Mouse (Mus musculus) C2C12 (cell line): ENCODE results near the gene Tmem25. TPM values are rescaled to one million over a fixed set of nuclear protein-coding genes. Genes with fewer than 3 reads are reported as not detected.

Experiments used
- H3K27me3 ChIP-seq: one replicate; pipeline ENCODE4 v1.6.1; 2011; ENCODE audit not compliant: control insufficient read depth, insufficient read depth, insufficient read length
- H3K36me3 ChIP-seq: one replicate; pipeline ENCODE4 v1.6.1; 2011; ENCODE audit not compliant: control insufficient read depth, insufficient read depth
- H3K4me3 ChIP-seq: one replicate; pipeline ENCODE4 v1.5.1; 2011; ENCODE audit warnings: mild to moderate bottlenecking, control low read depth; ENCODE audit not compliant: poor library complexity, insufficient read depth, severe bottlenecking
- H3K79me2 ChIP-seq: one replicate; pipeline ENCODE4 v1.6.1; 2011; ENCODE audit not compliant: control insufficient read depth, insufficient read depth
- H3K79me3 ChIP-seq: one replicate; pipeline ENCODE4 v1.6.1; 2011; ENCODE audit warnings: low read depth, control low read depth
- H3ac ChIP-seq: one replicate; pipeline ENCODE3; 2011; ENCODE audit warnings: low read depth; ENCODE audit not compliant: control insufficient read depth, insufficient read length
- CEBPB ChIP-seq: IDR thresholded peaks from one replicate; pipeline ENCODE4 v1.6.1; 2011; ENCODE audit warnings: low read depth, mild to moderate bottlenecking, control low read depth, moderate library complexity
- CTCF ChIP-seq: IDR thresholded peaks from one replicate; pipeline ENCODE4 v1.5.1; 2011; ENCODE audit not compliant: control insufficient read depth, insufficient read depth, insufficient read length
- FOSL1 ChIP-seq: IDR thresholded peaks from one replicate; pipeline ENCODE4 v1.8.0; 2011; ENCODE audit warnings: mild to moderate bottlenecking, low read length; ENCODE audit not compliant: poor library complexity, insufficient read depth, severe bottlenecking
- MAX ChIP-seq: IDR thresholded peaks from one replicate; pipeline ENCODE4 v1.6.1; 2011; ENCODE audit warnings: mild to moderate bottlenecking, control low read depth
- MYOD1 ChIP-seq: IDR thresholded peaks from one replicate; pipeline ENCODE4 v1.6.1; 2011; ENCODE audit warnings: low read depth; ENCODE audit not compliant: control insufficient read depth, insufficient read length
- MYOG ChIP-seq: IDR thresholded peaks from one replicate; pipeline ENCODE4 v1.6.1; 2011; ENCODE audit not compliant: control insufficient read depth, insufficient read length; ENCODE audit errors: extremely low read depth
- USF1 ChIP-seq: IDR thresholded peaks from one replicate; pipeline ENCODE4 v1.6.1; 2011; ENCODE audit warnings: low read depth, mild to moderate bottlenecking, control low read depth, moderate library complexity
- polyA plus RNA-seq: library from polyadenylated mRNA; unstranded; fragments of >200 nt; fragmentation: generic; extraction: Trizol; gene quantifications from one replicate; pipeline ENCODE4 v1.2.1, GENCODE M21; 2012; ENCODE audit warnings: missing spikeins

The Tmem25 gene
- polyA plus RNA-seq, 1 experiment: 0.46 TPM

GRCm38 (mm10) chr9:44801669-44802068, 2.6 kb upstream of the Tmem25 start:
- Histone ChIP-seq H3K36me3 (peaks cover 19% of the 10 kb centered on the region), H3K79me2 (no peaks in the 10 kb centered on the region), H3K79me3 (no peaks in the 10 kb centered on the region), H3K27me3 (no peaks in the 10 kb centered on the region), H3ac (no peak overlapping the region), H3K4me3 (no peak overlapping the region)
- no peak for TF ChIP-seq CTCF
- no peak for TF ChIP-seq FOSL1
- TF ChIP-seq CEBPB: no peak
- no peak for TF ChIP-seq USF1
- TF ChIP-seq MYOD1: no peak

- Histone ChIP-seq H3ac (no peak overlapping the region), H3K79me3 (no peaks in the 10 kb centered on the region), H3K79me2 (no peaks in the 10 kb centered on the region), H3K36me3 (peaks cover 5% of the 10 kb centered on the region), H3K27me3 (no peaks in the 10 kb centered on the region), H3K4me3 (no peak overlapping the region)
- TF ChIP-seq MYOD1 (no peak), MAX (no peak), MYOG (no peak), USF1 (no peak), CEBPB (no peak), CTCF (no peak), FOSL1 (no peak)
Measured at GRCm38 (mm10) chr9:44799958-44800324, 834 bp upstream of the Tmem25 start.

GRCm38 (mm10) chr9:44798298-44798697, 809 bp downstream of the Tmem25 start:
- H3K79me3 ChIP-seq: no peaks in the 10 kb centered on the region
- H3K4me3 ChIP-seq: no peak overlapping the region
- TF ChIP-seq MYOD1 (no peak), MYOG (no peak)
- no peaks in the 10 kb centered on the region for H3K27me3 ChIP-seq
- H3K36me3 ChIP-seq: no peaks in the 10 kb centered on the region
- H3ac ChIP-seq: no peak overlapping the region
- H3K79me2 ChIP-seq: no peaks in the 10 kb centered on the region

- Histone ChIP-seq H3K27me3 (no peaks in the 10 kb centered on the region), H3K4me3 (no peak overlapping the region), H3K79me3 (no peaks in the 10 kb centered on the region), H3K79me2 (no peaks in the 10 kb centered on the region), H3K36me3 (peaks cover 5% of the 10 kb centered on the region), H3ac (no peak overlapping the region)
- TF ChIP-seq CEBPB: no peak
- no peak for TF ChIP-seq MYOG
- no peak for TF ChIP-seq USF1
Measured at GRCm38 (mm10) chr9:44792842-44793241, 6.3 kb downstream of the Tmem25 start.

GRCm38 (mm10) chr9:44772750-44773651, 26.1 kb downstream of the Tmem25 start:
- TF ChIP-seq USF1: no peak
- TF ChIP-seq MYOD1: no peak
- TF ChIP-seq CTCF: peak; percentile 28
- no peak for TF ChIP-seq CEBPB
- no peak for TF ChIP-seq FOSL1
- TF ChIP-seq MAX: no peak
- Histone ChIP-seq H3K79me3 (peaks cover 6% of the 10 kb centered on the region), H3K79me2 (peaks cover 11% of the 10 kb centered on the region), H3K27me3 (no peaks in the 10 kb centered on the region), H3K36me3 (peaks cover 6% of the 10 kb centered on the region), H3K4me3 (peak overlapping the region; percentile 72), H3ac (peak overlapping the region; percentile 93)

GRCm38 (mm10) chr9:44772392-44772749, 26.7 kb downstream of the Tmem25 start:
- H3K79me2 ChIP-seq: peaks cover 14% of the 10 kb centered on the region
- no peaks in the 10 kb centered on the region for H3K27me3 ChIP-seq
- no peak overlapping the region for H3ac ChIP-seq
- H3K36me3 ChIP-seq: peaks cover 6% of the 10 kb centered on the region
- H3K4me3 ChIP-seq: no peak overlapping the region
- H3K79me3 ChIP-seq: peaks cover 6% of the 10 kb centered on the region
- TF ChIP-seq MYOG (no peak), CTCF (no peak), CEBPB (no peak), MYOD1 (no peak), FOSL1 (no peak), MAX (no peak), USF1 (no peak)
